Mouse (Mus musculus) heart, adult 2 months (tissue): ENCODE results near the gene Fgf3. TPM values are rescaled to one million over a fixed set of nuclear protein-coding genes. Genes with fewer than 3 reads are reported as not detected.

Source experiments
- DNase-seq, 2 experiments: peaks; one replicate each; pipeline ENCODE4 v3.0.0; 2021
- H3K27ac ChIP-seq: fragments of 200-600 bp; 2 replicates; pipeline ENCODE4 v1.8.1; 2022
- H3K27me3 ChIP-seq: fragments of 200-500 bp; 2 replicates; pipeline ENCODE4 v1.6.1; 2012; ENCODE audit warnings: mild to moderate bottlenecking, low read length, inconsistent platforms, mixed read lengths; ENCODE audit not compliant: control insufficient read depth, insufficient read depth
- H3K36me3 ChIP-seq: fragments of 200-500 bp; 2 replicates; pipeline ENCODE4 v1.6.1; 2012; ENCODE audit warnings: low read length, inconsistent platforms; ENCODE audit not compliant: control insufficient read depth, insufficient read depth
- H3K4me1 ChIP-seq: fragments of 200-500 bp; 2 replicates; pipeline ENCODE4 v1.6.1; 2011; ENCODE audit warnings: low read length; ENCODE audit not compliant: control insufficient read depth, insufficient read depth
- H3K4me3 ChIP-seq: fragments of 200-600 bp; 2 replicates; pipeline ENCODE4 v1.8.1; 2022
- H3K79me2 ChIP-seq: fragments of 200-500 bp; replicated peaks from 2 replicates; pipeline ENCODE4 v1.6.1; 2012; ENCODE audit warnings: mild to moderate bottlenecking, inconsistent platforms, low read length, moderate library complexity, mixed read lengths; ENCODE audit not compliant: control insufficient read depth, insufficient read depth
- H3K9ac ChIP-seq: fragments of 200-500 bp; 2 replicates; pipeline ENCODE4 v1.6.1; 2012; ENCODE audit warnings: low read depth, mild to moderate bottlenecking, control low read depth, inconsistent platforms, low read length, mixed read lengths
- CTCF ChIP-seq: fragments of 200-600 bp; IDR thresholded peaks from 2 replicates; pipeline ENCODE4 v1.8.1; 2022; ENCODE audit warnings: antibody characterized with exemption, mild to moderate bottlenecking, moderate library complexity
- EP300 ChIP-seq: fragments of 200-500 bp; IDR thresholded peaks from 2 replicates; pipeline ENCODE4 v1.6.1; 2011; ENCODE audit warnings: low read depth, low read length, control low read depth; ENCODE audit not compliant: insufficient read depth
- POLR2A ChIP-seq: fragments of 200-500 bp; IDR thresholded peaks from 2 replicates; pipeline ENCODE4 v1.6.1; 2011; ENCODE audit warnings: mild to moderate bottlenecking, low read depth, low read length, control low read depth; ENCODE audit not compliant: insufficient read depth
- WGBS: fragments of 180-500 bp; shearing (Covaris S2); methylation state at CpG from one replicate; pipeline ENCODE4 v1.1.7; 2018; 5-methylcytosine and 5-hydroxymethylcytosine counted together
- intact Hi-C: fragments of 180-260 bp; cut with DNase I; formaldehyde crosslinking; loops from one replicate; pipeline ENCODE4 v1.15.1; 2025
- polyA plus RNA-seq: library from polyadenylated mRNA; depleted of rRNA; stranded (reverse); fragments of >200 nt; gene quantifications from 2 replicates; pipeline ENCODE4 v1.2.3, GENCODE M21; 2012
- total RNA-seq, 2 experiments: library from RNA; stranded (reverse); gene quantifications; 2 replicates each; pipeline ENCODE4 v1.2.3; 2021

Gene Fgf3
- total and polyA plus RNA-seq, 3 experiments: not detected

DNA sequence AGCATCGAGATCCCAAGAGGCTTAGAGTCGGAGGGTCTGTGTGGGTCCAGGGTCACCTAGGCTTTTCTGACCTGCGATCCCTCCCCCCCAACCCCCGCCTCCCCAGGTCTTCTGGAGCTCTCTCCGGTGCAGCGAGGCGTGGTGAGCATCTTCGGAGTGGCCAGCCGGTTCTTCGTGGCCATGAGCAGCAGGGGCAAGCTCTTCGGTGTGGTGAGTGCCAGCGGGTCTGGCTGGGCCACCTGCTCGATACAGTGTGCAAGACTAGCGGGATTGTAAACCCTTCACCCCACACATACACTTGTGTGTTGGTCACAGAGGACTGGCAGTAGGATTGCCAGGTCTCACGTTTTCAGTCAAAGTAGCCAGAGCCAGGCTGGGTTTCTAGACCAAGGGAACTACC, 24.2 kb downstream of the Fgf3 start:
- 2% methylated on average over 15 of the region's 15 CpGs for WGBS

DNA sequence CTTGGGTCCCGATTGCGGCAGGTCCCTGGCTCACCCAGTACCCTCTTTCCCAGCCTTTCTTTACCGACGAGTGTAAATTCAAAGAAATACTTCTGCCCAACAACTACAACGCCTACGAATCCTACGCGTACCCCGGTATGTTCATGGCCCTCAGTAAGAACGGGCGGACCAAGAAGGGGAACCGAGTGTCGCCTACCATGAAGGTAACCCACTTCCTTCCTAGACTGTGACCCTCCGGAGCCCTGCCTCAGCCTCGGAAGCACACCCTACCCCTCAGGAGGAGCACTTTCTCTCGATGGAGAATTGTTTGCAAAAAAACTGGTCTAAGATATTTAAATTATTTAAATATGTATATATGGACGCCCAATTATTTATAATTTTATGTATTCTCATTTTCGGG, 24.8 kb downstream of the Fgf3 start:
- no peak overlapping the region for H3K9ac ChIP-seq
- no peaks in the 10 kb centered on the region for H3K36me3 ChIP-seq
- no peak for TF ChIP-seq CTCF
- TF ChIP-seq POLR2A: no peak
- TF ChIP-seq EP300: no peak
- WGBS: 6% methylated on average over 18 of the region's 18 CpGs
- H3K4me1 ChIP-seq: no peaks in the 10 kb centered on the region
- no peak overlapping the region for H3K4me3 ChIP-seq
- intact Hi-C loops: no loop called here
- DNase-seq: no peak
- no peaks in the 10 kb centered on the region for H3K79me2 ChIP-seq
- H3K27me3 ChIP-seq: peaks cover 18% of the 10 kb centered on the region
- H3K27ac ChIP-seq: no peak overlapping the region

More for the DNA sequence above, 24.2 kb downstream of the Fgf3 start:
- Histone ChIP-seq H3K27ac (no peak overlapping the region), H3K27me3 (peaks cover 18% of the 10 kb centered on the region), H3K79me2 (no peaks in the 10 kb centered on the region), H3K36me3 (no peaks in the 10 kb centered on the region), H3K4me3 (no peak overlapping the region), H3K9ac (no peak overlapping the region), H3K4me1 (no peaks in the 10 kb centered on the region)
- intact Hi-C loops: no loop called here
- no peak for DNase-seq
- no peak for TF ChIP-seq POLR2A
- no peak for TF ChIP-seq EP300
- no peak for TF ChIP-seq CTCF

DNA sequence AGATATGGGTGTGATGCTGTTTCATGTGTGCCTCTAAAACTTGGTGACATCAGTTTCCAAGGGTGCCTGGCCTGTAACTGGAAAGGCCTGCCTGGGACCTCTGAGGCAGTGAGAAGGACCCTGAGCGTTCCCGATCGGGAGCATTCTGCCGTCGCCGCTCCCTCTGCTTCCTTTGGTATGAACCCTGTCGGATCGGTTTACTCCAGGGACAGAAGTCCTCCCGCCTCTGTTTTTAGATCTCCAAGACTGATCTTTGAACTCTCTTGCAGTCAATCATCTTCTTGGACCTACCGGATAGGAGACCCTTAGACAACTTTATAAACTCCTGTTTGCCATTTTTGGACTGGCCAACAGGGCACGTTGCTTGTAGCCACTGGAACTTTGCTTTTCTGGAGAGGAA, 25.3 kb downstream of the Fgf3 start:
- H3K27me3 ChIP-seq: peaks cover 18% of the 10 kb centered on the region
- no peaks in the 10 kb centered on the region for H3K36me3 ChIP-seq
- intact Hi-C loops: no loop called here
- H3K4me1 ChIP-seq: no peaks in the 10 kb centered on the region
- no peak overlapping the region for H3K4me3 ChIP-seq
- WGBS: 9% methylated on average over 11 of the region's 11 CpGs
- H3K9ac ChIP-seq: no peak overlapping the region
- H3K79me2 ChIP-seq: no peaks in the 10 kb centered on the region
- DNase-seq: no peak
- no peak for TF ChIP-seq CTCF
- no peak for TF ChIP-seq EP300
- no peak for TF ChIP-seq POLR2A
- no peak overlapping the region for H3K27ac ChIP-seq

DNA sequence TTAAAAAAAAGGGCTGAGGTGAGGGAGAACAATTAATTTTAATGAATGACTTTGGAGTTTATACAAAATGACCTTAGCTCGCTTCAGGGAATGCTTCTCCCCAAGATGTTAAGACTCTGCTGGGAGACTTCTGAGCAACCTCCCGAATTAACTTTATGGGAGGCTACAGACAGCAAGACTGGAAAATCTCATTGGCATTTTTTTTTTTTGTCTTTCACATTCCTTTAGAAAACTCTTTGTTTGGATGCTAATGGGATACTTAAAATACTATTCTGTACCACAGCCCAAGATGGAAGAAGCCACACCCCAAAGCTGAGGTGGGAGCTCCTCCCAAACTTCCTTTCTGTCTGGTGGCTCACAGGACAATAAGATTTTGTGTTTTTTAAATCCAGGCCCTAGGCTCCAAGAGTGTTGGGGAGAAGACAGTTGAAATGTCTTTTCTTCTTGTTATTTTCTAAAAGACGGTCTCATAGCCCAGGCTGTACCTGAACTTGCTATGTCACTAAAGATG, 26.3 kb downstream of the Fgf3 start:
- Histone ChIP-seq H3K27ac (no peak overlapping the region), H3K9ac (no peak overlapping the region), H3K36me3 (no peaks in the 10 kb centered on the region), H3K4me1 (no peaks in the 10 kb centered on the region), H3K27me3 (peaks cover 18% of the 10 kb centered on the region), H3K79me2 (no peaks in the 10 kb centered on the region), H3K4me3 (no peak overlapping the region)
- TF ChIP-seq EP300: no peak
- TF ChIP-seq CTCF: no peak
- no peak for TF ChIP-seq POLR2A
- WGBS: 71% methylated on average over 3 of the region's 3 CpGs
- intact Hi-C loops: no loop called here
- no peak for DNase-seq

DNA sequence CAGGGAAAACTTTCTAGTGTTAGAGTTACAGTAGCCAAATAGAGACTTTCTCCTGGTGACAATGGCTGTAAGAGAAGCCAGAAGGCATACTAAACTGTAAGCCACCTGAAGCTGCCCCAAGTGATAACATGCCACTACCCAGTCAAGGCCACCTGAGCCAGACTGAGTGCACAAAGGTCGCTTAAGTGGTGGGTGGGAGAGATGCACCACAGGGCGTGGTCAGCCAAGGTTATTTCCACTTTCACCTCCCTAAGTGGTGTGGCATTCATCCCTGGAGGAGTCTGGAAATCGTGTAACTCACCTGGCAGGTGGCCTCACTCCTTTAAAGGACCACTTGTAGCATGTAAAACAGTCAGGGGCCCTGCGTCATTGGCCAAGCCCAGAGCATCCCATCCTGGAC, 29.3 kb downstream of the Fgf3 start:
- peaks cover 8% of the 10 kb centered on the region for H3K27me3 ChIP-seq

DNA sequence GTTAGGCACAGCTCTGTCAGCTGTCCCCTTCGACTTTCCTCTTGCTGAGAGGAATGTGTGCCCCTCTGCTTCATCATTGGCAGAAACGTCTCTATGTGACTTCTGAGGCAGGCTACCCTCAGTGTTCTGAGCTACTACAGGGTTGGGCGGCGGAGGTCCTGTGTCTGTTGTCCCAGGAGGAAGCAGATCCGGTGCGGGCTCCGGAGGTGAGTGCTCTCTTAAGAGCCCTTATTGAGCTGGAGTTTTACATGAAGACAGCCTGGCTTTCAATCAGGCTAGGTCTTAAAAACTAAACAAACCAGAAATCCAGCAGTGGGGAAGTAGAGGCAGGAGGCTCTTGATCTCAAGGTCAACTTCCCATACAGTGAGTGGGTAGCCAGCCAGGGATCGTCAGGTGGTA, 29.7 kb downstream of the Fgf3 start:
- intact Hi-C loops: no loop called here
- WGBS: 71% methylated on average over 8 of the region's 8 CpGs

More for the DNA sequence above, 29.3 kb downstream of the Fgf3 start:
- no peak overlapping the region for H3K4me3 ChIP-seq
- intact Hi-C loops: no loop called here
- no peak overlapping the region for H3K27ac ChIP-seq
- DNase-seq: no peak
- TF ChIP-seq CTCF (no peak), EP300 (no peak), POLR2A (no peak)
- H3K4me1 ChIP-seq: no peaks in the 10 kb centered on the region
- 53% methylated on average over 4 of the region's 4 CpGs for WGBS
- no peak overlapping the region for H3K9ac ChIP-seq
- no peaks in the 10 kb centered on the region for H3K36me3 ChIP-seq
- H3K79me2 ChIP-seq: no peaks in the 10 kb centered on the region

More for the DNA sequence above, 29.7 kb downstream of the Fgf3 start:
- Histone ChIP-seq H3K4me3 (no peak overlapping the region), H3K36me3 (no peaks in the 10 kb centered on the region), H3K79me2 (no peaks in the 10 kb centered on the region), H3K4me1 (no peaks in the 10 kb centered on the region), H3K27ac (no peak overlapping the region), H3K9ac (no peak overlapping the region), H3K27me3 (peaks cover 7% of the 10 kb centered on the region)
- TF ChIP-seq CTCF (no peak), POLR2A (no peak), EP300 (no peak)
- DNase-seq: no peak
